Mouse (Mus musculus) kidney, adult 18-20 months (tissue): ENCODE data around the gene Setd7.
"Not testable (repeated sequence)": the region's sequence is repeated elsewhere in the genome, so short reads cannot be mapped to it uniquely, and the experiment has no call there.

ENCODE experiments used
- DNase-seq: peaks from one replicate; pipeline ENCODE4 v3.0.0; 2021

Gene Setd7

GRCm38 (mm10) chr3:51560511-51561108 lies at the start of gene Setd7:
Gene Setd7 (minus strand): TSS chr3:51560879.
- peak; percentile 81 for DNase-seq

- DNase-seq = no peak
Measured at GRCm38 (mm10) chr3:51604489-51604888, 43.8 kb upstream of the Setd7 start.

GRCm38 (mm10) chr3:51603705-51604291 lies 43.1 kb upstream of the Setd7 start:
- no peak for DNase-seq

GRCm38 (mm10) chr3:51601461-51601860 lies 40.8 kb upstream of the Setd7 start:
- DNase-seq = no peak

GRCm38 (mm10) chr3:51600728-51601127 lies 40.0 kb upstream of the Setd7 start:
- DNase-seq = no peak

GRCm38 (mm10) chr3:51599057-51599630 lies 38.5 kb upstream of the Setd7 start:
- no peak for DNase-seq

GRCm38 (mm10) chr3:51596538-51596937 lies 35.9 kb upstream of the Setd7 start:
- DNase-seq = no peak

GRCm38 (mm10) chr3:51593506-51593905 lies 32.8 kb upstream of the Setd7 start:
- DNase-seq = no peak

- no peak for DNase-seq
Measured at GRCm38 (mm10) chr3:51591591-51591990, 30.9 kb upstream of the Setd7 start.

- no peak for DNase-seq
Measured at GRCm38 (mm10) chr3:51590207-51590892, 29.7 kb upstream of the Setd7 start.

GRCm38 (mm10) chr3:51587697-51588262 lies 27.1 kb upstream of the Setd7 start:
- no peak for DNase-seq

- peak; percentile 84 for DNase-seq
Measured at GRCm38 (mm10) chr3:51583574-51584391, 23.1 kb upstream of the Setd7 start.

- DNase-seq = not testable (repeated sequence)
Measured at GRCm38 (mm10) chr3:51579243-51579642, 18.6 kb upstream of the Setd7 start.

GRCm38 (mm10) chr3:51577816-51578749 lies 17.4 kb upstream of the Setd7 start:
- peak; percentile 57 for DNase-seq

GRCm38 (mm10) chr3:51577359-51577758 lies 16.7 kb upstream of the Setd7 start:
- DNase-seq = no peak

- DNase-seq = no peak
Measured at GRCm38 (mm10) chr3:51573915-51574314, 13.2 kb upstream of the Setd7 start.

GRCm38 (mm10) chr3:51570200-51570599 lies 9.5 kb upstream of the Setd7 start:
- no peak for DNase-seq

- no peak for DNase-seq
Measured at GRCm38 (mm10) chr3:51561993-51562385, 1.3 kb upstream of the Setd7 start.

GRCm38 (mm10) chr3:51561109-51561992 lies 672 bp upstream of the Setd7 start:
- peak; percentile 66 for DNase-seq
